Comparison of ENCODE assay signal across 20 mouse cellular contexts in genomic region chr8:49015701-49016100, GRCm38 (mm10).
DNase-seq lines count a peak whose midpoint lies in the region; ATAC-seq and TF ChIP-seq lines count a peak whose summit lies in the region.
"Had no signal": no experiment of that assay in that cellular context is flagged by ENCODE, and none has a peak within 500 bp of the region (broad histone marks: within the 10 kb centered on the region; RNA-seq: fewer than 3 reads in every experiment).

No protein-coding gene starts in this region.

- H3K9ac ChIP-seq in heart, adult 2 months (ENCODE audit: low read depth, low read length), result no peak overlapping the region
- H3K9ac ChIP-seq in kidney, embryonic 16.5 days (replicated peaks; ENCODE audit: low read length), result no peak overlapping the region
- no peak overlapping the region for H3K9ac ChIP-seq in lung, embryonic 15.5 days
- H3K9ac ChIP-seq in intestine, embryonic 15.5 days, result no peak overlapping the region
- H3K9ac ChIP-seq: embryonic facial prominence, embryonic 15.5 days; heart, embryonic 12.5 days; hindbrain, embryonic 15.5 days had no signal

- DNase-seq in heart, adult 11 months, result peak; percentile 10
- no peak for DNase-seq in heart, adult 2 months
- DNase-seq in kidney, postnatal 36 days, result no peak
- DNase-seq in lung, adult 2 months, result no peak
- no peak for DNase-seq in gastrocnemius, postnatal 25 days
- DNase-seq: adrenal gland, adult 2 months; adrenal gland, postnatal 25 days; cerebellum, adult 18-20 months; cerebellum, adult 9-11 months; cerebellum, postnatal 36 days had no signal

- no peaks in the 10 kb centered on the region for H3K36me3 ChIP-seq in heart, adult 2 months (ENCODE audit: control insufficient read depth, insufficient read depth, low read length)
- H3K36me3 ChIP-seq in kidney, embryonic 16.5 days (ENCODE audit: insufficient read depth, low read length), result no peaks in the 10 kb centered on the region
- no peaks in the 10 kb centered on the region for H3K36me3 ChIP-seq in lung, embryonic 15.5 days
- no peaks in the 10 kb centered on the region for H3K36me3 ChIP-seq in intestine, embryonic 15.5 days
- H3K36me3 ChIP-seq: embryonic facial prominence, embryonic 15.5 days; forebrain, embryonic 10.5 days; heart, embryonic 12.5 days; hindbrain, embryonic 10.5 days; hindbrain, embryonic 15.5 days had no signal

- ATAC-seq in kidney, embryonic 16.5 days (ENCODE audit: low FRiP score, low TSS enrichment), result peak; percentile 42; the same call in 1 of the 2 replicates
- ATAC-seq in lung, embryonic 15.5 days (ENCODE audit: borderline replicate concordance, extremely low read depth, low FRiP score, low TSS enrichment), result peak; percentile 73; the same call in 1 of the 2 replicates
- peak; percentile 78 for ATAC-seq in intestine, embryonic 15.5 days
- ATAC-seq: forebrain, embryonic 14.5 days had no signal

- WGBS in heart, adult 2 months, result 88% methylated on average over 7 of the region's 7 CpGs
- 51% methylated on average over 7 of the region's 7 CpGs for WGBS in kidney, embryonic 16.5 days
- 48% methylated on average over 7 of the region's 7 CpGs for WGBS in lung, embryonic 15.5 days
- 60% methylated on average over 7 of the region's 7 CpGs for WGBS in lung, adult 2 months
- WGBS in intestine, embryonic 15.5 days, result 51% methylated on average over 7 of the region's 7 CpGs

- H3K4me1 ChIP-seq in heart, adult 2 months (ENCODE audit: control insufficient read depth, insufficient read depth, low read length), result no peaks in the 10 kb centered on the region
- H3K4me1 ChIP-seq in kidney, embryonic 16.5 days (ENCODE audit: insufficient read depth, low read length), result no peaks in the 10 kb centered on the region
- peaks cover 5% of the 10 kb centered on the region; the same call in 1 of the 2 replicates for H3K4me1 ChIP-seq in lung, embryonic 15.5 days
- no peaks in the 10 kb centered on the region for H3K4me1 ChIP-seq in lung, adult 2 months (ENCODE audit: control insufficient read depth, insufficient read depth, low read length)
- no peaks in the 10 kb centered on the region for H3K4me1 ChIP-seq in intestine, embryonic 15.5 days (replicated peaks)
- H3K4me1 ChIP-seq: embryonic facial prominence, embryonic 15.5 days; forebrain, embryonic 10.5 days; heart, embryonic 12.5 days; hindbrain, embryonic 10.5 days had no signal

- H3K27me3 ChIP-seq in heart, adult 2 months (ENCODE audit: control insufficient read depth, insufficient read depth, low read length), result no peaks in the 10 kb centered on the region
- no peaks in the 10 kb centered on the region for H3K27me3 ChIP-seq in kidney, embryonic 16.5 days (ENCODE audit: insufficient read depth, low read length)
- H3K27me3 ChIP-seq in lung, embryonic 15.5 days, result no peaks in the 10 kb centered on the region
- no peaks in the 10 kb centered on the region for H3K27me3 ChIP-seq in intestine, embryonic 15.5 days (replicated peaks)
- H3K27me3 ChIP-seq: embryonic facial prominence, embryonic 15.5 days; heart, embryonic 12.5 days; hindbrain, embryonic 15.5 days had no signal

- H3K9me3 ChIP-seq in kidney, embryonic 16.5 days (ENCODE audit: low read length), result no peaks in the 10 kb centered on the region
- no peaks in the 10 kb centered on the region for H3K9me3 ChIP-seq in lung, embryonic 15.5 days
- no peaks in the 10 kb centered on the region for H3K9me3 ChIP-seq in intestine, embryonic 15.5 days
- H3K9me3 ChIP-seq: embryonic facial prominence, embryonic 15.5 days; forebrain, embryonic 10.5 days; heart, embryonic 12.5 days; hindbrain, embryonic 10.5 days; hindbrain, embryonic 15.5 days had no signal

- intact Hi-C loops in heart, adult 2 months (cut with DNase I), result no loop called here

- H3K79me2 ChIP-seq in heart, adult 2 months (replicated peaks; ENCODE audit: control insufficient read depth, insufficient read depth, low read length), result no peaks in the 10 kb centered on the region

- H3K4me2 ChIP-seq in kidney, embryonic 16.5 days (replicated peaks; ENCODE audit: low read depth, low read length), result no peak overlapping the region
- H3K4me2 ChIP-seq in lung, embryonic 15.5 days, result no peak overlapping the region
- no peak overlapping the region for H3K4me2 ChIP-seq in intestine, embryonic 15.5 days (replicated peaks)
- H3K4me2 ChIP-seq: embryonic facial prominence, embryonic 15.5 days; heart, embryonic 12.5 days; hindbrain, embryonic 15.5 days had no signal

- no peak for TF ChIP-seq CTCF in heart, adult 2 months (IDR thresholded peaks at IDR 0.05)
- no peak for TF ChIP-seq CTCF in lung, adult 2 months (IDR thresholded peaks at IDR 0.05; ENCODE audit: insufficient read depth, low read length)

- no peak for TF ChIP-seq POLR2A in heart, adult 2 months (IDR thresholded peaks at IDR 0.05; ENCODE audit: insufficient read depth, low read depth, low read length)
- no peak for TF ChIP-seq POLR2A in lung, adult 2 months (IDR thresholded peaks at IDR 0.05; ENCODE audit: borderline replicate concordance, extremely low read depth, low read depth, low read length)

- TF ChIP-seq EP300 in heart, adult 2 months (IDR thresholded peaks at IDR 0.05; ENCODE audit: insufficient read depth, low read depth, low read length), result no peak

- H3K4me3 ChIP-seq in heart, adult 2 months, result no peak overlapping the region
- H3K4me3 ChIP-seq in kidney, embryonic 16.5 days (ENCODE audit: low read length), result no peak overlapping the region
- no peak overlapping the region for H3K4me3 ChIP-seq in lung, embryonic 15.5 days
- H3K4me3 ChIP-seq in lung, adult 2 months (replicated peaks; ENCODE audit: extremely low read depth, low read depth, low read length), result no peak overlapping the region
- no peak overlapping the region for H3K4me3 ChIP-seq in intestine, embryonic 15.5 days (replicated peaks)
- H3K4me3 ChIP-seq: embryonic facial prominence, embryonic 15.5 days; erythroblast, embryonic 14.5 days; forebrain, embryonic 10.5 days; heart, embryonic 12.5 days; hindbrain, embryonic 10.5 days; hindbrain, embryonic 15.5 days had no signal

- no peak overlapping the region for H3K27ac ChIP-seq in heart, adult 2 months
- H3K27ac ChIP-seq in kidney, embryonic 16.5 days (ENCODE audit: low read length), result no peak overlapping the region
- no peak overlapping the region for H3K27ac ChIP-seq in lung, embryonic 15.5 days
- no peak overlapping the region for H3K27ac ChIP-seq in intestine, embryonic 15.5 days
- H3K27ac ChIP-seq: embryonic facial prominence, embryonic 15.5 days; forebrain, embryonic 10.5 days; hindbrain, embryonic 10.5 days; hindbrain, embryonic 15.5 days had no signal
